Mouse (Mus musculus) olfactory bulb, adult 2 months (tissue): ENCODE measurements around the gene Scfd2.

ENCODE experiments used
- CTCF ChIP-seq: fragments of 200-500 bp; IDR thresholded peaks from 2 replicates; pipeline ENCODE4 v1.5.1; 2012; ENCODE audit warnings: low read depth, mild to moderate bottlenecking, low read length, moderate library complexity; ENCODE audit not compliant: insufficient read depth
- POLR2A ChIP-seq: fragments of 200-500 bp; IDR thresholded peaks from 2 replicates; pipeline ENCODE4 v1.6.1; 2012; ENCODE audit warnings: mild to moderate bottlenecking, low read depth, low read length, moderate library complexity; ENCODE audit not compliant: insufficient read depth

DNA sequence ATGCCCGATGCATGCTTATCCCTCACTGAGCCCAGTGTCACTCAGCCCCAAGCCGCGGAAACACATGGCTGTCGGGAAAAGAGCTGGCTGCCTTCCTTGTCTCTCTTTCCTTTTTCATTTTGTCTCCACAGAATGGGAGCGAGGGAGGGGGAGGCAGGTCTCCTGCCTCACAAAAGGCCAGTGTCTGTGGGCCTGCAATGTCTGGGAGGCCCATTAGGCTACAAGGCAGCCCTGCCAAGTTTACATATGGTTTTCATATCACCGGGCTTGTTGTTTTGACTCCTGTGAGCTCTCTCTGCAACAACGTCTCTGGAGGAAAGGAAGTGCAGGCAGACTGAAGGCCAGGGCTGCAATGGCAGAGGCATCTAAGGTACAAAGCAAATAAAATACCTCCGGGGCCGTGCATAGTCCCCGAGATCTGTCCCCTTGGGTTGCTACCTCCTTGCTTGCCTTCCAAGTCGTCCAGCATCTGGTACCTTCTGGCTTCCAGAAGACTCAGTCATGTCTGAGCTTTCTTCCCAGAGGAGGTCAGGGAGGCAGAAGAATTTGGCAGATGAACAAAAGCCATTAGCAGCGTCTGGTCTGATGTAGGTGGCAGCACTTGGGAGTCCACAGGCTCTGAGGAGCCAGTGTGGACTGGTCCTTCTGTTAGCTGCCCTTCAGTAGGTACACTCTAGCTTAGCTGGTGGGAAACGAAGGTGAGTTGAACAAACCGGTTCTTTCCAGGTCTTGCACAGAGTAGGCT is 355.9 kb downstream of the Scfd2 start:
- TF ChIP-seq CTCF (no peak), POLR2A (no peak)
